Mouse (Mus musculus): Measurements from ENCODE around the gene Arrdc5. TPM values are rescaled to one million over a fixed set of nuclear protein-coding genes. Genes with fewer than 3 reads are reported as not detected.
A peak's percentile ranks its signal among the peaks of the same experiment; 100 is the strongest.

Gene Arrdc5
- total and polyA plus RNA-seq, 3 experiments = not detected

- Histone ChIP-seq H3K79me2 (replicated peaks; ENCODE audit: control insufficient read depth, extremely low read depth, insufficient read depth, poor library complexity, severe bottlenecking) (peaks cover 5% of the 10 kb centered on the region), H3K4me2 (ENCODE audit: insufficient read depth, low read depth, poor library complexity, severe bottlenecking) (no peak overlapping the region), H3K9me3 (replicated peaks; ENCODE audit: low read length) (no peaks in the 10 kb centered on the region), H3K9ac (ENCODE audit: insufficient read depth, low read depth) (no peak overlapping the region), H3K27ac (ENCODE audit: insufficient read depth, low read depth) (no peak overlapping the region), H3K27me3 (replicated peaks) (no peaks in the 10 kb centered on the region), H3K36me3 (replicated peaks in 1 of 2; ENCODE audit: control insufficient read depth in 1 of 2, insufficient read depth in 1 of 2, low read length in 1 of 2) (peaks cover 30 to 48% of the 10 kb centered on the region in 2 experiments), H3K4me1 (ENCODE audit: control insufficient read depth in 1 of 2, insufficient read depth in 2 of 2) (peaks cover 6 to 32% of the 10 kb centered on the region in 2 experiments; a peak in 3 of 4 replicates), H3K4me3 (replicated peaks in 1 of 3; ENCODE audit: low read depth in 2 of 3, low read length in 2 of 3, poor library complexity in 1 of 3) (no peak overlapping the region)
- dilution Hi-C loops (cut with MboI; ENCODE audit: extremely low pct_ligation_motif_present, extremely low pct_unique_long_range_greater_than_20kb, low sequenced_read_pairs) (no loop called here), in situ Hi-C loops (cut with MboI; ENCODE audit: low pct_ligation_motif_present, low pct_unique_long_range_greater_than_20kb, low sequenced_read_pairs) (no loop called here)
- DNase-seq (ENCODE audit: extremely low read depth) = no peak
- TF ChIP-seq UBTF (IDR thresholded peaks at IDR 0.05; ENCODE audit: low read depth, low read length) = no peak
- TF ChIP-seq GABPA (IDR thresholded peaks at IDR 0.05; ENCODE audit: insufficient replicate concordance, low read depth, low read length) = no peak
- TF ChIP-seq BHLHE40 (IDR thresholded peaks at IDR 0.05; ENCODE audit: low read depth, low read length) = no peak
- no peak for TF ChIP-seq NRF1 (IDR thresholded peaks at IDR 0.05; ENCODE audit: low read depth, low read length)
- TF ChIP-seq ELF1 (IDR thresholded peaks at IDR 0.05; ENCODE audit: low read depth, low read length) = no peak
- no peak for TF ChIP-seq SIN3A (IDR thresholded peaks at IDR 0.05; ENCODE audit: low read length)
- no peak for TF ChIP-seq HCFC1 (IDR thresholded peaks at IDR 0.05; ENCODE audit: low read depth, low read length)
- TF ChIP-seq MAX (IDR thresholded peaks at IDR 0.05; ENCODE audit: low read length) = no peak
- TF ChIP-seq TCF12 (IDR thresholded peaks at IDR 0.05; ENCODE audit: low read depth, low read length) = no peak
- no peak for TF ChIP-seq ZNF384 (IDR thresholded peaks at IDR 0.05; ENCODE audit: low read depth, low read length)
- TF ChIP-seq CTCF (conservative IDR thresholded peaks at IDR 0.05 in 1 of 2, IDR thresholded peaks at IDR 0.05 in 1 of 2; ENCODE audit: low read depth in 2 of 2, low read length in 2 of 2) = no peak
These were observed 24.3 kb upstream of the Arrdc5 start for GRCm38 (mm10) chr17:56324419-56324818.

GRCm38 (mm10) chr17:56309191-56309945 is 9.3 kb upstream of the Arrdc5 start:
- Histone ChIP-seq H3K27me3 (replicated peaks) (no peaks in the 10 kb centered on the region), H3K4me1 (ENCODE audit: control insufficient read depth in 1 of 2, insufficient read depth in 2 of 2) (peaks cover 20 to 58% of the 10 kb centered on the region in 2 experiments), H3K79me2 (replicated peaks; ENCODE audit: control insufficient read depth, extremely low read depth, insufficient read depth, poor library complexity, severe bottlenecking) (peaks cover 52% of the 10 kb centered on the region), H3K4me2 (ENCODE audit: insufficient read depth, low read depth, poor library complexity, severe bottlenecking) (no peak overlapping the region), H3K9me3 (replicated peaks; ENCODE audit: low read length) (no peaks in the 10 kb centered on the region), H3K36me3 (replicated peaks in 1 of 2; ENCODE audit: control insufficient read depth in 1 of 2, insufficient read depth in 1 of 2, low read length in 1 of 2) (peaks cover 80 to 94% of the 10 kb centered on the region in 2 experiments), H3K4me3 (replicated peaks in 1 of 3; ENCODE audit: low read depth in 2 of 3, low read length in 2 of 3, poor library complexity in 1 of 3) (no peak overlapping the region), H3K9ac (ENCODE audit: insufficient read depth, low read depth) (no peak overlapping the region), H3K27ac (ENCODE audit: insufficient read depth, low read depth) (0 out of 2 replicates have a peak overlapping the region, but pooled peaks have one; percentile 28)
- TF ChIP-seq ZKSCAN1 (IDR thresholded peaks at IDR 0.05; ENCODE audit: borderline replicate concordance, low read depth, low read length) = no peak
- TF ChIP-seq IRF4 (IDR thresholded peaks at IDR 0.05; ENCODE audit: low read depth, low read length) = no peak
- peak; percentile 41; the same call in 1 of the 2 replicates for TF ChIP-seq EP300 (IDR thresholded peaks at IDR 0.05; ENCODE audit: low read length)
- TF ChIP-seq MXI1 (IDR thresholded peaks at IDR 0.05; ENCODE audit: low read depth, low read length) = no peak
- no peak for TF ChIP-seq JUND (conservative IDR thresholded peaks at IDR 0.05; ENCODE audit: low read depth, low read length)
- no peak for TF ChIP-seq ZC3H11A (IDR thresholded peaks at IDR 0.05; ENCODE audit: low read depth, low read length)
- peak; percentile 29; the same call in 1 of the 2 replicates for TF ChIP-seq ZNF384 (IDR thresholded peaks at IDR 0.05; ENCODE audit: low read depth, low read length)
- no peak for TF ChIP-seq POLR2AphosphoS2 (IDR thresholded peaks at IDR 0.05; ENCODE audit: low read depth, low read length)
- peak; percentile 41; the same call in 1 of the 2 replicates for TF ChIP-seq ETS1 (conservative IDR thresholded peaks at IDR 0.05; ENCODE audit: low read depth, low read length)
- no peak for TF ChIP-seq UBTF (IDR thresholded peaks at IDR 0.05; ENCODE audit: low read depth, low read length)
- no peak for TF ChIP-seq BHLHE40 (IDR thresholded peaks at IDR 0.05; ENCODE audit: low read depth, low read length)
- TF ChIP-seq HCFC1 (IDR thresholded peaks at IDR 0.05; ENCODE audit: low read depth, low read length) = no peak
- TF ChIP-seq KAT2A (IDR thresholded peaks at IDR 0.05; ENCODE audit: insufficient replicate concordance, low read length) = no peak
- dilution Hi-C loops (cut with MboI; ENCODE audit: extremely low pct_ligation_motif_present, extremely low pct_unique_long_range_greater_than_20kb, low sequenced_read_pairs) = no loop called here
- in situ Hi-C loops (cut with MboI; ENCODE audit: low pct_ligation_motif_present, low pct_unique_long_range_greater_than_20kb, low sequenced_read_pairs) = no loop called here
- DNase-seq (ENCODE audit: extremely low read depth) = peak; percentile 64

All from CH12.LX (cell line).